Mouse (Mus musculus): Measurements from ENCODE around the gene Ifngr2. TPM values are rescaled to one million over a fixed set of nuclear protein-coding genes. Genes with fewer than 3 reads are reported as not detected.
A peak's percentile ranks its signal among the peaks of the same experiment; 100 is the strongest.

Gene Ifngr2
- polyA plus RNA-seq, 1 experiment from 2014 or later, result 34.8 TPM

GRCm38 (mm10) chr16:91533097-91534001 lies 13.5 kb upstream of the Ifngr2 start:
- H3K36me3 ChIP-seq (ENCODE audit: control insufficient read depth, insufficient read depth, low read length), result no peaks in the 10 kb centered on the region
- no peaks in the 10 kb centered on the region for H3K4me1 ChIP-seq (ENCODE audit: control insufficient read depth, insufficient read depth, low read length)
- no peak overlapping the region for H3K4me3 ChIP-seq (ENCODE audit: low read depth, low read length)
- H3K27ac ChIP-seq (ENCODE audit: low read depth, low read length), result no peak overlapping the region
- no peaks in the 10 kb centered on the region for H3K9me3 ChIP-seq (ENCODE audit: control insufficient read depth, low read length)
- no peaks in the 10 kb centered on the region for H3K27me3 ChIP-seq (ENCODE audit: control insufficient read depth, insufficient read depth, low read length)
- no peak overlapping the region for H3K4me2 ChIP-seq
- DNase-seq (ENCODE audit: low spot score, missing footprints), result no peak
- H3K9ac ChIP-seq (ENCODE audit: low read length), result no peak overlapping the region
- WGBS, result 79% methylated on average over 23 of the region's 23 CpGs
- ATAC-seq (ENCODE audit: low FRiP score), result no peak

- H3K9me3 ChIP-seq (ENCODE audit: control insufficient read depth, low read length), result no peaks in the 10 kb centered on the region
- ATAC-seq (ENCODE audit: low FRiP score) (no peak), DNase-seq (ENCODE audit: low spot score, missing footprints) (peak; percentile 99)
- no peaks in the 10 kb centered on the region for H3K27me3 ChIP-seq (ENCODE audit: control insufficient read depth, insufficient read depth, low read length)
- no peaks in the 10 kb centered on the region for H3K4me1 ChIP-seq (ENCODE audit: control insufficient read depth, insufficient read depth, low read length)
- no peak overlapping the region for H3K4me3 ChIP-seq (ENCODE audit: low read depth, low read length)
- no peaks in the 10 kb centered on the region for H3K36me3 ChIP-seq (ENCODE audit: control insufficient read depth, insufficient read depth, low read length)
- H3K27ac ChIP-seq (ENCODE audit: low read depth, low read length), result no peak overlapping the region
- 58% methylated on average over 13 of the region's 13 CpGs for WGBS
- no peak overlapping the region for H3K9ac ChIP-seq (ENCODE audit: low read length)
- H3K4me2 ChIP-seq, result no peak overlapping the region
Measured at GRCm38 (mm10) chr16:91534477-91534876, 12.4 kb upstream of the Ifngr2 start.

GRCm38 (mm10) chr16:91534888-91535287 lies 12.0 kb upstream of the Ifngr2 start:
- 84% methylated on average over 6 of the region's 6 CpGs for WGBS
- no peaks in the 10 kb centered on the region for H3K4me1 ChIP-seq (ENCODE audit: control insufficient read depth, insufficient read depth, low read length)
- H3K27me3 ChIP-seq (ENCODE audit: control insufficient read depth, insufficient read depth, low read length), result no peaks in the 10 kb centered on the region
- no peak overlapping the region for H3K4me2 ChIP-seq
- no peak for DNase-seq (ENCODE audit: low spot score, missing footprints)
- no peaks in the 10 kb centered on the region for H3K9me3 ChIP-seq (ENCODE audit: control insufficient read depth, low read length)
- H3K27ac ChIP-seq (ENCODE audit: low read depth, low read length), result no peak overlapping the region
- no peak overlapping the region for H3K9ac ChIP-seq (ENCODE audit: low read length)
- no peak for ATAC-seq (ENCODE audit: low FRiP score)
- no peaks in the 10 kb centered on the region for H3K36me3 ChIP-seq (ENCODE audit: control insufficient read depth, insufficient read depth, low read length)
- H3K4me3 ChIP-seq (ENCODE audit: low read depth, low read length), result no peak overlapping the region

- no peak overlapping the region for H3K9ac ChIP-seq (ENCODE audit: low read length)
- WGBS, result 90% methylated on average over 6 of the region's 6 CpGs
- H3K4me1 ChIP-seq (ENCODE audit: control insufficient read depth, insufficient read depth, low read length), result 0 out of 2 replicates have a peak, but pooled peaks cover 1% of the 10 kb centered on the region
- H3K9me3 ChIP-seq (ENCODE audit: control insufficient read depth, low read length), result no peaks in the 10 kb centered on the region
- no peak overlapping the region for H3K4me3 ChIP-seq (ENCODE audit: low read depth, low read length)
- H3K27ac ChIP-seq (ENCODE audit: low read depth, low read length), result no peak overlapping the region
- no peak for ATAC-seq (ENCODE audit: low FRiP score)
- H3K27me3 ChIP-seq (ENCODE audit: control insufficient read depth, insufficient read depth, low read length), result no peaks in the 10 kb centered on the region
- no peak overlapping the region for H3K4me2 ChIP-seq
- DNase-seq (ENCODE audit: low spot score, missing footprints), result peak; percentile 19
- no peaks in the 10 kb centered on the region for H3K36me3 ChIP-seq (ENCODE audit: control insufficient read depth, insufficient read depth, low read length)
Measured at GRCm38 (mm10) chr16:91536372-91536771, 10.5 kb upstream of the Ifngr2 start.

GRCm38 (mm10) chr16:91537065-91537464 lies 9.8 kb upstream of the Ifngr2 start:
- no peak overlapping the region for H3K4me3 ChIP-seq (ENCODE audit: low read depth, low read length)
- WGBS, result 66% methylated on average over 3 of the region's 3 CpGs
- DNase-seq (ENCODE audit: low spot score, missing footprints) (peak; percentile 6), ATAC-seq (ENCODE audit: low FRiP score) (no peak)
- no peaks in the 10 kb centered on the region for H3K27me3 ChIP-seq (ENCODE audit: control insufficient read depth, insufficient read depth, low read length)
- H3K9ac ChIP-seq (ENCODE audit: low read length), result no peak overlapping the region
- H3K9me3 ChIP-seq (ENCODE audit: control insufficient read depth, low read length), result no peaks in the 10 kb centered on the region
- H3K4me2 ChIP-seq, result no peak overlapping the region
- 0 out of 2 replicates have a peak, but pooled peaks cover 3% of the 10 kb centered on the region for H3K4me1 ChIP-seq (ENCODE audit: control insufficient read depth, insufficient read depth, low read length)
- H3K36me3 ChIP-seq (ENCODE audit: control insufficient read depth, insufficient read depth, low read length), result no peaks in the 10 kb centered on the region
- no peak overlapping the region for H3K27ac ChIP-seq (ENCODE audit: low read depth, low read length)

- WGBS, result 80% methylated on average over 6 of the region's 6 CpGs
- ATAC-seq (ENCODE audit: low FRiP score) (no peak), DNase-seq (ENCODE audit: low spot score, missing footprints) (peak; percentile 75)
- H3K9ac ChIP-seq (ENCODE audit: low read length), result no peak overlapping the region
- no peak overlapping the region for H3K4me2 ChIP-seq
- H3K27me3 ChIP-seq (ENCODE audit: control insufficient read depth, insufficient read depth, low read length), result no peaks in the 10 kb centered on the region
- no peak overlapping the region for H3K4me3 ChIP-seq (ENCODE audit: low read depth, low read length)
- H3K4me1 ChIP-seq (ENCODE audit: control insufficient read depth, insufficient read depth, low read length), result 0 out of 2 replicates have a peak, but pooled peaks cover 3% of the 10 kb centered on the region
- no peaks in the 10 kb centered on the region for H3K36me3 ChIP-seq (ENCODE audit: control insufficient read depth, insufficient read depth, low read length)
- H3K27ac ChIP-seq (ENCODE audit: low read depth, low read length), result no peak overlapping the region
- no peaks in the 10 kb centered on the region for H3K9me3 ChIP-seq (ENCODE audit: control insufficient read depth, low read length)
Measured at GRCm38 (mm10) chr16:91538051-91538450, 8.8 kb upstream of the Ifngr2 start.

GRCm38 (mm10) chr16:91538513-91538912 lies 8.4 kb upstream of the Ifngr2 start:
- Histone ChIP-seq H3K36me3 (ENCODE audit: control insufficient read depth, insufficient read depth, low read length) (no peaks in the 10 kb centered on the region), H3K27ac (ENCODE audit: low read depth, low read length) (no peak overlapping the region), H3K9me3 (ENCODE audit: control insufficient read depth, low read length) (no peaks in the 10 kb centered on the region), H3K27me3 (ENCODE audit: control insufficient read depth, insufficient read depth, low read length) (no peaks in the 10 kb centered on the region), H3K4me1 (ENCODE audit: control insufficient read depth, insufficient read depth, low read length) (0 out of 2 replicates have a peak, but pooled peaks cover 3% of the 10 kb centered on the region), H3K4me2 (no peak overlapping the region), H3K9ac (ENCODE audit: low read length) (no peak overlapping the region), H3K4me3 (ENCODE audit: low read depth, low read length) (no peak overlapping the region)
- 79% methylated on average over 9 of the region's 9 CpGs for WGBS
- DNase-seq (ENCODE audit: low spot score, missing footprints) (peak; percentile 31), ATAC-seq (ENCODE audit: low FRiP score) (no peak)

GRCm38 (mm10) chr16:91541573-91542081 lies 5.2 kb upstream of the Ifngr2 start:
- no peak overlapping the region for H3K4me3 ChIP-seq (ENCODE audit: low read depth, low read length)
- peaks cover 3% of the 10 kb centered on the region; the same call in 1 of the 2 replicates for H3K4me1 ChIP-seq (ENCODE audit: control insufficient read depth, insufficient read depth, low read length)
- H3K9ac ChIP-seq (ENCODE audit: low read length), result no peak overlapping the region
- no peak overlapping the region for H3K27ac ChIP-seq (ENCODE audit: low read depth, low read length)
- 35% methylated on average over 10 of the region's 10 CpGs for WGBS
- DNase-seq (ENCODE audit: low spot score, missing footprints) (peak; percentile 85), ATAC-seq (ENCODE audit: low FRiP score) (no peak)
- no peaks in the 10 kb centered on the region for H3K36me3 ChIP-seq (ENCODE audit: control insufficient read depth, insufficient read depth, low read length)
- no peaks in the 10 kb centered on the region for H3K27me3 ChIP-seq (ENCODE audit: control insufficient read depth, insufficient read depth, low read length)
- peak overlapping the region; percentile 12; the same call in 1 of the 2 replicates for H3K4me2 ChIP-seq
- H3K9me3 ChIP-seq (ENCODE audit: control insufficient read depth, low read length), result no peaks in the 10 kb centered on the region

- WGBS, result 90% methylated on average over 1 of the region's 1 CpGs
- DNase-seq (ENCODE audit: low spot score, missing footprints), result peak; percentile 12
Measured at GRCm38 (mm10) chr16:91543619-91544018, 3.3 kb upstream of the Ifngr2 start.

More at GRCm38 (mm10) chr16:91543619-91544018, 3.3 kb upstream of the Ifngr2 start:
- no peaks in the 10 kb centered on the region for H3K36me3 ChIP-seq (ENCODE audit: control insufficient read depth, insufficient read depth, low read length)
- no peak overlapping the region for H3K4me3 ChIP-seq (ENCODE audit: low read depth, low read length)
- H3K9me3 ChIP-seq (ENCODE audit: control insufficient read depth, low read length), result no peaks in the 10 kb centered on the region
- no peak for ATAC-seq (ENCODE audit: low FRiP score)
- H3K27ac ChIP-seq (ENCODE audit: low read depth, low read length), result no peak overlapping the region
- no peak overlapping the region for H3K9ac ChIP-seq (ENCODE audit: low read length)
- H3K27me3 ChIP-seq (ENCODE audit: control insufficient read depth, insufficient read depth, low read length), result no peaks in the 10 kb centered on the region
- no peak overlapping the region for H3K4me2 ChIP-seq
- peaks cover 3% of the 10 kb centered on the region; the same call in 1 of the 2 replicates for H3K4me1 ChIP-seq (ENCODE audit: control insufficient read depth, insufficient read depth, low read length)

Measured in midbrain, embryonic 11.5 days (tissue).